Mouse (Mus musculus): ENCODE results near the gene Galnt7.

The Galnt7 gene

GRCm38 (mm10) chr8:57628787-57629664 is 23.8 kb downstream of the Galnt7 start:
- no peak for DNase-seq (ENCODE audit: low spot score)

- no peak for DNase-seq (ENCODE audit: low spot score)
Measured at GRCm38 (mm10) chr8:57627946-57628786, 24.7 kb downstream of the Galnt7 start.

- DNase-seq (ENCODE audit: low spot score): no peak
Measured at GRCm38 (mm10) chr8:57623955-57624354, 28.9 kb downstream of the Galnt7 start.

GRCm38 (mm10) chr8:57623051-57623450 is 29.8 kb downstream of the Galnt7 start:
- no peak for DNase-seq (ENCODE audit: low spot score)

GRCm38 (mm10) chr8:57616965-57617364 is 35.9 kb downstream of the Galnt7 start:
- no peak for DNase-seq (ENCODE audit: low spot score)

- DNase-seq (ENCODE audit: low spot score): no peak
Measured at GRCm38 (mm10) chr8:57615016-57615657, 37.7 kb downstream of the Galnt7 start.

- DNase-seq (ENCODE audit: low spot score): no peak
Measured at GRCm38 (mm10) chr8:57611419-57611977, 41.3 kb downstream of the Galnt7 start.

- peak; percentile 17 for DNase-seq (ENCODE audit: low spot score)
Measured at GRCm38 (mm10) chr8:57610706-57611418, 42.0 kb downstream of the Galnt7 start.

- no peak for DNase-seq (ENCODE audit: low spot score)
Measured at GRCm38 (mm10) chr8:57602511-57602910, 50.3 kb downstream of the Galnt7 start.

GRCm38 (mm10) chr8:57601987-57602418 is 50.8 kb downstream of the Galnt7 start:
- DNase-seq (ENCODE audit: low spot score): no peak

- DNase-seq (ENCODE audit: low spot score): no peak
Measured at GRCm38 (mm10) chr8:57599813-57600555, 52.8 kb downstream of the Galnt7 start.

- no peak for DNase-seq (ENCODE audit: low spot score)
Measured at GRCm38 (mm10) chr8:57595853-57596252, 57.0 kb downstream of the Galnt7 start.

GRCm38 (mm10) chr8:57594175-57594885 is 58.5 kb downstream of the Galnt7 start:
- DNase-seq (ENCODE audit: low spot score): no peak

GRCm38 (mm10) chr8:57592604-57593003 is 60.2 kb downstream of the Galnt7 start:
- DNase-seq (ENCODE audit: low spot score): no peak

- no peak for DNase-seq (ENCODE audit: low spot score)
Measured at GRCm38 (mm10) chr8:57591681-57592080, 61.2 kb downstream of the Galnt7 start.

- no peak for DNase-seq (ENCODE audit: low spot score)
Measured at GRCm38 (mm10) chr8:57590015-57590414, 62.8 kb downstream of the Galnt7 start.

- no peak for DNase-seq (ENCODE audit: low spot score)
Measured at GRCm38 (mm10) chr8:57589176-57589575, 63.7 kb downstream of the Galnt7 start.

- no peak for DNase-seq (ENCODE audit: low spot score)
Measured at GRCm38 (mm10) chr8:57588604-57589003, 64.2 kb downstream of the Galnt7 start.

GRCm38 (mm10) chr8:57586667-57587066 is 66.2 kb downstream of the Galnt7 start:
- no peak for DNase-seq (ENCODE audit: low spot score)

- no peak for DNase-seq (ENCODE audit: low spot score)
Measured at GRCm38 (mm10) chr8:57585831-57586230, 67.0 kb downstream of the Galnt7 start.

Measured in urinary bladder, postnatal 10 days (tissue).